Mouse (Mus musculus) 3134 (cell line): ENCODE data around the gene Defb47.
A peak's percentile ranks its signal among the peaks of the same experiment; 100 is the strongest.

Experiments
- DNase-seq: peaks from one replicate; pipeline ENCODE4 v3.0.0-alpha.2; 2011; ENCODE audit warnings: low spot score; ENCODE audit not compliant: insufficient read length; ENCODE audit errors: extremely low read depth

Defb47 gene

DNA sequence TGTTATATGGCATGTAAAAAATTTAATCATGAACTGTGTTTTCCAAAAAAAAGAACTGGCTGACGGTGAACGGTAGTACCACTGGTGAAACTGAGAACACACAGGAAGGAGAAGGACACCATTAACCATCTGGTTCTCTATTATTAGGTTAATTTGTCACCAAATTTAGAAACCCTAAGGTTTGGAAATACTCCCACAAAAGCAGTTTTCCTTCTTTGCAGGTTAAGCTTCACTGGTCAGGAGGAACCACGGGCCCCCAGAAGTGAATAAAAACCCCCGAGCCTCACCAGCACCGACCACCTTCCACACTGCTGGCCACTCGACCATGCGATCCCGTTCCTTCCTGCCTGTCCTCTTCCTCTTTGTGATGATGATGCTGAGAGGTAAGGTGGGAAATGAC is at the start of gene Defb47:
Gene Defb47 (plus strand): TSS at position 301 of the 400 bp plus-strand sequence.
- no peak for DNase-seq

DNA sequence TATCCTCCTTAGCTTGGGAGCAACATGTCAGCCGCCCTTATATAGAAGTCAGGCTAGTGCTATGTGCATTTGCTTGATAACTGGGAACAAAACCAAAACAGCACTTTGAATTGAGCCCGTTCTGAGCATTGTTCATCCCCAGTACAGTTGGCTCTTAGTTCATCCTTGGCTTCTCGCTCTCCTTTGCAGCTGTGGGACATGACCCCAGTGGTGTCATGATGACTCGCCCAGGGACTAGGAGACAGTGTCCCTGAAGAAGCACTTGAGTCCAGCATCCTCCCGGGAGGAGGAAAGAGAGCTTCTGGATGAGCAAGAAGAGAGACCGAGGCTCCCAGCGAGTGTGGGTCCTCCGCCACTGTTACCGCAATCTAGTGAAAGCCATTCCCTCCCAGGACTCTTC is 41.8 kb upstream of the Defb47 start:
- DNase-seq, result no peak

DNA sequence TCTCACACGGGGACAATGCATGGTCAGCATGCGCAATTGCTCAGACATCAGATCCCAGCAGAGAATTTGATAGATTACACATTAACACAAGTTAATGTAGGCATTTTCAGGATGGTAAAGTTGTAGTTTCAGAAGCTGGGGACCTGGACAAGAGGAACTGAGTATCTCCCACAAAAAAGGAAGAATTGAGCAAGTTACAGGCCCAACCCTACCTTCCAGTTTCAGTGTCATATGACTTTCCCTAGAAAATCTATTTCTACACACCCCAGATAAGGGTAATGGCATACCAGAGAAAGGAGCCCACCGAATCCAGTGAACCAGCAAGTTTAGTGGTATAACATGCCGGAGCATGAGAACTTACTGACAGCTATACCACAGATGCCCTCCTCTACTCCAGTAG is 34.2 kb upstream of the Defb47 start:
- no peak for DNase-seq

DNA sequence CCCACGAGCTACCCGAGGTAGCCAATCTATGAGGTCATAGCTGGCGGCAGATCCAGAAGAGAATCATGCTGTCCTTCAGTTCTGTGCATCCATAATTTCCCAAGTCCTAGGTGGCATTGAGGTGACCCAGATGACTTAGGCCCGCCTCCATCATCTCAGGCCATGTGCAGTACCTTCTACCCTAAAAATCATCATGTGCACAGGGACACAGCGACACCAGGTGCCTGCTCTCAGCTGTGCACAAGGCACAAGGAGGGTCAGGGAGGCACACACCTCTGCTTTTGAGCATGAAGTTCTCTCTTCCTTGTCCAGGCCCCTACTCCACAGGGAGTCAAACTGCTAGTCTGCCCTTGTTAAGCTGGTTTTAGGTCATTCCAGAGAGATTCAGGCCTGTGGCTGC is 32.5 kb upstream of the Defb47 start:
- no peak for DNase-seq

DNA sequence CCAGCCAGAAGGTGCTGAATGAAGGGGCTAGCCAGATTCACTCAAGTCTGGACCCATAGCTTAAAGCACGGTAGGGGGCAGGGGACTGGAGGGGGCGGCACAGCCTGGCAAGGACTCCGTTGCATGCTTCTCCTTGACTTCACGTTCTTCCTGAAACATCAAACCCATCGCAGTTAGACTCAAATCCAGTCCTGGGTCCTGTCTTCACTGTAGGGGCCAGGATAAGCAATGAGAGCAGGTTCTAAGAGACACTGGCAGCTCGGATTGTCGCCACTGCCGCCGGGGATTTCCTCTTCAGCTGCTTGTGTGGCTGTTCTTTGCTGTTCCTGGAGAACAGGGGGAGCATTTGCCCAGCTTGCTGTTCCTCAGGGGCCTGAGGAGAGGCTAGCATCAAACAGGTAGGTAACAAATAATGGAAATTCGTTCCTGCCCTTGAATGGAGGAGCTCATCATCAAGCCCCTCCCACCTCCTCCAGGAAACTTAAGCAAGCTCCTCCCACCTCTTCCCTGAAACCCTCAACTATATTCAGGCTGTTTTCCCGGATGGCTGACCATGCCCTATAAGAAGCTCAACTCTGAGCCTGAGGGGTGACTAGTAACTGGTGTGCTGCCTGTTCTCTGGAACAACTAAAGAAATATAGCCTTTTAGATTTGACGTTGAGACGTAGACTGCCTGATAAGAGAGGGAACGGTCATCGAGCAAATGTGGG is 31.9 kb upstream of the Defb47 start:
- DNase-seq, result no peak

DNA sequence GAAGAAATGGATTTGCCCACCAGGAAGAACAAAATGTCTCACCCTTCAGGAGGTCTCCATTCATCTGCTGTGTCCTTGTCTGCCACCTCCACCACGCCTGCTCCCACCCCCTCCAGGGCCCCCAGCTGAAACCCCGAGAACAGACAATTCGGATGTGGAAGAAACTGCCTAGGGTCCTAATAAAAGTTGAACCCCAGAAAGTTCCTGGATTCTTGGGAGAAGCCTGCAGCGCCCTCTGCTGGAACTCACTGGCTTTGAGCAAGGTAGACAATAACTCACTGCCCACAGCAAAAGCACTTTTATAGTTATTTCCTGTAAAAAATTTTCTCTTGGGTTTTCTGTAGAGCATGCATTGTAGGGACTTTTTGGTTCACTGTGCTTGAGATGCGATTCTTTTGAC is 22.8 kb upstream of the Defb47 start:
- peak; percentile 24 for DNase-seq

DNA sequence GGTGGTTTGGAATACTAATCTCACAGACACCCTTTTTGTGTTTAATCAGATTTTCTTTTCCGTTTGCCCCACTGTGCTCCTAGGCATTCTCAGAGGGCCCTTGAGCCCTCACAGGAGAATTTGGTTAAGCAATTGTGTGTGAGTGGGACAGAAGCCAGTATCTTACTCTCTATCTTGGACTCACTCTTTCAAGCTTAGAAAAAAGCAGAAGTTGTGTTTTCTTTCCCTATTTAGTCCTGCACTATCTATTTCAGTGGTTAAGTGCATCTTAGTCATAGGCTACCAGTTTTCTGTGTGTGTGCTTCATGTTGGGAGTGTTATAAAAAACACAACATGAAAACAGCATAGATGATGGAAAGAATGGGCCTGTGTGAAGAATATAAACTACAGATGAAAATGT is 18.1 kb upstream of the Defb47 start:
- no peak for DNase-seq

DNA sequence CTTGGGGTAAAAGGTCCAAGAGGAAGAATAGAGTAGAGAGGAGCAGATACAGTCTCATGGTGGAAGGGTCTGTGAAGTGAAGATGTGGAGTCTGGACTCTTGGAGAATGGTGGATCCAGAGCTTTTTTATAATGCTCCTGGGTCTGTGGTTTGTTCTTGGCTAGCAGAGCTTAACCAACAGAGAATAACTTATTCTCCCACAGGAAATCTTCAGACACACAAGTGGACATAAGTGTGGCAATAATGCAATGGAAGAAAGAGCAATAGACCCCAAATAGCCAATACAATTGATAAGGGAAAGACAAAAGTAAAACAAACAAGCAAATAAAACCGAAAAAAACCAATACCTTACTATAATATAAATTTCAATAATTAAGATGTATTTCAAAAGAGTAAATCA is 13.5 kb upstream of the Defb47 start, which contains the start of gene Defb48:
Gene Defb48 (minus strand): TSS at position 101 of the 400 bp plus-strand sequence.
- no peak for DNase-seq

DNA sequence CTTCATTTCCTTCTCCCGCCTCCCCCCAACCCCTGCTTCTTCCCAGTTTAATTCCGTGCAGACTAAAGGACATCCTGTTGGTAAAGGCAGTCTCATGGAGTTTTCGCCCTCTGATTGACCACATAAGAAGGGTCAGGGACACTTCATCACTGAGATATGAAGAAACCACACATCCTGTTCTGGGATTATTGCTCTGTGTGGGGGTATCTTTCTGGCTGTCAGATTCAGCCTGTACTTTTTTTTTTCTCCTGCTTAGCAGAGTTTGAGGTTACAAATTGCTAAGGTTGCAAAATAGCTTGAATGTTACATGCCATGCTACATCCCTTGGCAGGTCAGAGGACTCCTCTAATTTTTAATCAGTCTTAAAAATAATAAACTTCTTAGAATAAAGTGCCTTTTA is 6.6 kb upstream of the Defb47 start:
- peak; percentile 10 for DNase-seq

DNA sequence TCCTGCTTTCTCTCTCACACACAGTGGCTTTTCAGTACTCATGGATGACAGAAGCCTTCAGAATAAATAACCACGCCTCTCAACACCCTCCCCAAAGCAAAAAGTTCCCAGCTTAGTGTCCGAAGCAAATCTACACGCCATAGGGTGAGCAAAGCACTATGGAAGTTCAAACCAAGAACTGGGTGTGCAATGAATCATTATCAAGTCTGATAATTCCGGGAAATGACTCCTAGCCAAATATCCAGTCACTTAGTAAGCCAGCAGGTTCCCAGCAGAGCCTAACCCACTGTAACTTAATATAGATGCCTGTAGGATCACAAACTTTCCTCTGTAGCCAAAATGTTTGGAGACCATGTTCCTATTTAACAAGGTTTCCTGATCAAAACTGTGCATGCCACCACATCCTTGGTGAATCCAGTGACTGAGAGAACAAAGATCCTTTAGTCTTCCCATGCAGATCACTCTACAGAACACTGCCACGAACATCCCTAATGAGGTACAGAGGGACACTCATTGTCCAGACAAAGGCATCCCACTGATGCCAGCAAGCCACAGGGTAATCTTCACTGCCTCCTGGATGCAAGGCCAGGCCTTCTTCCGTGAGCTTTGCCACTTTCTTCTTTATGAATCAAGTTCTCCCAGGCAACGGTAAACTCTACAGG is 5.9 kb upstream of the Defb47 start:
- DNase-seq, result peak; percentile 4

DNA sequence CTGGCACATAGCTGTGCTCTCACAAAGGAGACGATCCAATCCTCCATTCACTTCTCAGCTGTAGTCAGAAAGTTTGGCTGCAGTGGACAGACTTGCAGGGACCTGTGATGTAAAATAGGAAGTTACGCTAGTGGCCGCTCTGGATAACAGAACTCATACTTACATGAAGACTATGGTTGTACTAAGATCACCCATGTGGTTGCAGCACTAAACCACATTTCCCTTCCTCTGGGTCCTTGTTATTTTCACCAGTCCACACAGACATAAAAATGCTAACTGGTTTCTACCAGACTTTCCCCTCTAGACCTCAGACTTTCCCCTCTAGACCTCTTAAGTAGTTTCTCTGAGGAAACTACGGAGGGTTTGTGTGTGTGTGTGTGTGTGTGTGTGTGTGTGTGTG is 1.1 kb downstream of the Defb47 start:
- DNase-seq, result no peak

DNA sequence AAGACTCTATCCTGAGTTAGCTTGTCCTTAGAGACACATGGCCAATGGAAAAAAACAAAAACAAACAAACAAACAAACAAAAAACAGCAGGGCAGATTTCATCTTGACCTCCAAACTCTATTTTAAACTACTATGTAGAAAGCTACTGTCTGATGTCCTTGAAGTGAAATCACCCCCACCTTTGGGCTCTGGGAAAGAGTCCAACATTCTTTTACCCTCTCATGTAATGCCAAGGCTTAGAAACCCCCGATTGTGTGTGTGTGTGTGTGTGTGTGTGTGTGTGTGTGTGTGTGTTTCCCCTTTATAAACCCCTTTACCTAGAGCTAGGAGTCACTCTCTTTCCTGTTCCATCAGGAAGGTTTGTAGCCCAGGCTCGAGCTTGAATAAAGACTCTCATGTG is 4.7 kb downstream of the Defb47 start:
- no peak for DNase-seq

DNA sequence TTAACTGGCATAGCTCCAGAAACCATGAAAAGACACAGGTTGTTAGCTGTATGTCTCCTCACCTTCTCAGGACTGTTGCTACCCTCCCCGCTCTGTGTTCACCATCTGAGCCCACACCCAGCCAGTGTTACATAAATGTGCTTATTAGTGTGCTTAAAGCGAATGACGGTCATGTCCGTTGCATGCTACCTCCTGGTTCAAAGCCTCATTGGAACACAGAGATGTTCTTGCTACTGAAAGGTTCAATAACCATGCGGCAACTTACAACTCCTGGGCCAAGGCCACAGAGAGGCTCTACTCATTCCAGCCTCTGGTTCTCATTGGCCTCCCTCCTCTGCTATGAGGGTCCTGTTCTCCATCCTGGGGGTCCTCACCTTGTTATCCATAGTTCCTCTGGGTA is 13.6 kb downstream of the Defb47 start, which contains the start of gene Defb43:
Gene Defb43 (plus strand): TSS at position 301 of the 400 bp plus-strand sequence.
- no peak for DNase-seq

DNA sequence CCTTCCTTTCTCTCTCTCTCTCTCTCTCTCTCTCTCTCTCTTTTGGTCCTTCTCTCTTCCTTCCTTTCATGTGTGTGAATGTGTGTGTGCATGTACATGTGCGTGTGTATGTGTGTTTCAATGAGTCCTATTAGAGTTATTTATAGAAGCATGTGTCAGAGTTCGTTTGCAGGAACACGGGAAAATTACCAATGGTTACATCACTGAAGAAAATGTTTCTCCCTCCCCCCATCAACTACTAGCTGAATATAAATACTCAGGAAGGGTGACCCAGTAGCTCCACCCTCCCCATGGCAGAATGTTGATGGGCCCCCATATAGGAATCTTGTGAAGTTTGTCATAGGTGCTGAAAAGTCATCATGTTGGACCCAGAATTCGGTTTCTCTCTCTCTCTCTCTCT is 15.2 kb downstream of the Defb47 start:
- no peak for DNase-seq

DNA sequence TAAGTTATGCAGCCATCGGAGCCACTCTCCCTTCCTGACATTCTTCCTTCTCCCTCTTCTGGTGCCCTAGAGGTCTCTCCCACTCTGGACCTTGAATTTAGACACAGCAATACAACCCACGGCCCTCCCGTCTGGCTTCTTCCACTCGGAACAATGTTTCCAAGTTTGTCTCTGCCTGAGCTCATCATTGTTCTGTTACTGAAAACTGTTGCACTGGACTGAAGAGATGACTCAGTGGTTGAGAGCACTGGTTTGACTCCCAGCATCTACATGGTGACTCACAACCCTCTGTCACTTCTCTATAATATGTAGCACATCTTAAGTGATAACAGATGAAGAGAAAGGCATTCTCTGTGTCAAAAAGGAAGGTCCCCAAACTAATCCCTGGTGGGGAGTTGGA is 16.8 kb downstream of the Defb47 start:
- peak; percentile 27 for DNase-seq

DNA sequence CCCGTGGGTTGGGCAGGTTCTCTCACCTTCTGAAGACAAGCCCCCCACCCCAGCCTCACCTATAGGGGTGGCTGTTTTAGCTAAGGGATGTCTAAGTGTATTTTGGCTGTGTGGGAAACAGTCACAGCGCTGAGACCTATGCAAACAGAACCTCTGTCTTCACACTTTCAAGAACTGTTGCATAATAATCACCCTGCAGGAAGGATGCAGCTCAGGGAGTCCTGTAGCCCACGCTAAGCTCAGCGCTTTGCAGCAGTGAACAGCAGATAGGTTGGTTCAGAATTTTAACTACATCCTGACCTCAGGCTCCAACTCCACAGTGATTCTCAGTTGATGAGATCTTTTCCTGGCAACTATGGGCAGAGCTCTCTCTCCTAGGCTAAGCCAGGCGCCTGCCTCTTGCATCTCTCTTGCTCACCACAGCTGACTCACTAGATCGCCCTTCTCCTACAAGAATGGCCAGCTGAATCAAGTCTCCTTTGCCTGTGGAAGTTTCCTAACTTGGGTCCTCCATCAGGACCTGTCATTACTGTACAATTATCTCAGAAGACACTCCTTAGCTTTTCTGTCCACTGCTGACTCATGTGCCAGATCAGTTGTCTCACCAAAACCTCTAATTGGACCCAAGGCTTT is 22.8 kb downstream of the Defb47 start:
- peak; percentile 31 for DNase-seq

DNA sequence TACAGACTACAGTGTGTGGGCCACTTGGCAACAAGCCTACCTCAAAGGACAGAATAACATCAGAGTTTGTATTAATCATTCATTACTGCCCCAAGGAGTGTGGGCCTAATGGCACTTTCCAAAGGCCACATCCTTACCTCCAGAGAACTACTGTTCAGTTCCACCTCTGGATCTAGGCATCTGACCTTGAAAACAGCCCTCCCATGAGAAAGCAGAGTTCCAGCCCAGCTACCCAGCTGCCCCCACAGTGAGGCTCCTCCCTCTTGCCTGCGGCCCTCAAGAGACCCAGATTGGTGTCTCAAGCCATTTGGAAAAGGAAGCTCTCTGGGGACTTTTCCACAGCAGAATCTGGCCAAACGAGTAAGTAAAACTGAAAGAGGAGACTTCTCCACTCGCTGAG is 48.8 kb downstream of the Defb47 start, which contains the start of gene Defb42:
Gene Defb42 (plus strand): TSS at position 301 of the 400 bp plus-strand sequence.
- DNase-seq, result no peak

DNA sequence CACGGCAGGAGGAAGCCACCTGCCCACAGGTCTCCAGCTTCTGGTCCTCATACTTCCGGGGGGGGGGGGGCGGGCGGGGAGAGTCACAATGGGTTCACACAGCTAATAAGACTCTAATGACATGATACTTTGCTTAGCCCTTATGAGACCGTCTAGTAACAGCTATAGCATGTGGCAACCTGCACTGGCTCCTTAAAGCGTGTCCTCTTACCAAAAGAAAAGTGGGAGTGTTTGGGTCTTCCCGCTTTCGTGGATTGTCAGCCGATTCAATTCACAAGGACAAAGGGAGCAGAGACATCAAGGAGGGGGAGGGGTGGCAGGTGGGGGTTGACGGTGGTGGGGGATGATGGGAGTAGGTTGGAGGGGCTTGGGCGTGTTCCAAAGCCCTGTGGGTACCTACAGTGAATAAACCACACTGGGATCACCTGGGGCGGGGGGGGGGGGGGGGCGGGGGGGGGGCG is 52.1 kb downstream of the Defb47 start, which contains the start of gene Defb30:
Gene Defb30 (minus strand): TSS at position 51 of the 461 bp plus-strand sequence.
- no peak for DNase-seq
